Mouse (Mus musculus) kidney, adult 2 months (tissue): Measurements from ENCODE around the gene Metap1d.

Source experiments
- CTCF ChIP-seq: fragments of 200-500 bp; conservative IDR thresholded peaks from 2 replicates; pipeline ENCODE4 v1.5.1; 2011; ENCODE audit warnings: low read depth, mild to moderate bottlenecking, control low read depth, low read length, moderate library complexity, mixed read lengths; ENCODE audit not compliant: insufficient read depth, insufficient read length
- POLR2A ChIP-seq: fragments of 200-500 bp; IDR thresholded peaks from one replicate; pipeline ENCODE4 v1.6.1; 2011; ENCODE audit warnings: low read depth, low read length, control low read depth

DNA sequence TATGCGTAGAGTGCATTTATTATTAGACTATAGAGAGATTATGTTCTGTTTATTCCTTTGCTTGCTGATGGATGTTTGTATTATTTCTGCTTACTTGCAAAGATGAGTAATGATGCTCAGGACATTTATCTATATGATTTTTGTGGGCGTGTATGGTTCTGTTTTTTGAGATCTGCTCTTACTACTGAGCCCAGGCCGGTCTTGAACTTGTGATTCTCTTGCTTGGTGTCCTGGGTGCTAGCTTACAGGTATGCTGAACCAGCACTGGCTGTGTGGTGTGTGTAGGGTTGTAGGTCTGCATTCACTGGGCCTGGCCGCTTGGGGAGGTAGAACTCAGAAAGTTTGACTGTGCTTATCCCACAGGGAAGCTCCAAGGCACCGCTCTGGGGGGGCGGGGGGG lies 8.1 kb downstream of the Metap1d start:
- no peak for TF ChIP-seq POLR2A
- no peak for TF ChIP-seq CTCF
